Mouse (Mus musculus): ENCODE results near the gene Rbm18.

Gene Rbm18

DNA sequence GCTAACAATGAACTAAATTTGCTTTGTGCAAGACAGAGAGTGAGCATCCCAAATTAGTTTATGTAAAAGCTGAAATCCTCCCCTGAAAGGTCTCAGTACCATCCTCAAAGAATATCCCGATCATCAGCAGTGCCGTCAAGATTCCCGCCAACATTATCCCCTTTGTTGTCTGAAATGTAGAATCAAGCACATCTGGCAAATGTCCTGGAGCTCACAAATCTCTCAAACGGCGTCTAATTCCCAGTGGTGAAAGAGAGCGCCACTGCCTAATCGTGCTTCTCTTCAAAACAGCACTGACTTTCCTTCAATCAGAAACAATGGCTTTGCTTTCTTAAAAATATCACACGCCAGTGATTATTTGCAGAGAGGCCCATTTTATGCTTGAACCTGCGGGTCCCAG, 69.4 kb downstream of the Rbm18 start:
- no peak for DNase-seq

Measured in kidney, adult 18-20 months (tissue).